Mouse (Mus musculus): ENCODE results near the gene Tdrd1.

DNA sequence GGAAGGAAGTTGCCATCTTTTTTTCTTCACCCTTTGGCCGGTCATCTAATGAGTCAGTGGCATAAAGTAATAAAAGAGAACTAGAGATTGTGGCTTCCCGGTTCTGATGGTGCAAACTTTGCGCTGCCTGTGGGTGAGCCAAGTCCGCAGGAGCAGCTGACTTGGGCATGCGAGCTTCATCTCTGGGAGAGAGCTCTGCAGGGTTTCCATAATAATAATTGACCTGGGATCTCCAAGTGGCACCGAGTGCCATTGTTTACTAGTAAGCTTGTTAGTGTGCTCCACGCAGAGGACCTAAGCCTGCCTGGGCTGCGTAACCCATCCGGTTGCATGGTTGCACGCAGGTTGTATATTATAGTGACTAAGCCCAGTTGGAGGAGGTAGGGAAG lies 3.6 kb upstream of the Tdrd1 start:
- TF ChIP-seq POLR2A (IDR thresholded peaks at IDR 0.05; ENCODE audit: control insufficient read depth, extremely low read depth, insufficient read depth, low read length, poor library complexity) (no peak), CTCF (IDR thresholded peaks at IDR 0.05; ENCODE audit: borderline replicate concordance, control insufficient read depth, extremely low read depth, insufficient read depth, low read length, poor library complexity) (no peak)
